Mouse (Mus musculus): ENCODE results near the gene Cdc42ep3. TPM values are rescaled to one million over a fixed set of nuclear protein-coding genes. Genes with fewer than 3 reads are reported as not detected.

The Cdc42ep3 gene
- polyA plus RNA-seq, 1 experiment from 2014 or later, result 81.3 TPM

- TF ChIP-seq EP300 (IDR thresholded peaks at IDR 0.05) (no peak), CTCF (IDR thresholded peaks at IDR 0.05) (no peak)
- Histone ChIP-seq H3K4me1 (ENCODE audit: insufficient read depth, low read depth, low read length) (no peaks in the 10 kb centered on the region), H3K4me3 (ENCODE audit: low read depth, low read length) (no peak overlapping the region), H3K4me2 (replicated peaks; ENCODE audit: low read depth, low read length) (no peak overlapping the region), H3K9me3 (ENCODE audit: low read length) (no peaks in the 10 kb centered on the region), H3K27ac (ENCODE audit: low read length) (no peak overlapping the region), H3K27me3 (replicated peaks; ENCODE audit: insufficient read depth, low read length) (no peaks in the 10 kb centered on the region), H3K9ac (replicated peaks; ENCODE audit: low read depth) (no peak overlapping the region), H3K36me3 (ENCODE audit: insufficient read depth, low read length) (no peaks in the 10 kb centered on the region)
- WGBS, result 78% methylated on average over 3 of the region's 3 CpGs
- DNase-seq (ENCODE audit: low spot score), result no peak
- ATAC-seq, result no peak
These were observed 26.6 kb upstream of the Cdc42ep3 start for GRCm38 (mm10) chr17:79381485-79381884.

GRCm38 (mm10) chr17:79379191-79379590 is 24.3 kb upstream of the Cdc42ep3 start:
- no peak overlapping the region for H3K4me2 ChIP-seq (replicated peaks; ENCODE audit: low read depth, low read length)
- no peaks in the 10 kb centered on the region for H3K27me3 ChIP-seq (replicated peaks; ENCODE audit: insufficient read depth, low read length)
- H3K4me3 ChIP-seq (ENCODE audit: low read depth, low read length), result no peak overlapping the region
- H3K9ac ChIP-seq (replicated peaks; ENCODE audit: low read depth), result no peak overlapping the region
- no peaks in the 10 kb centered on the region for H3K4me1 ChIP-seq (ENCODE audit: insufficient read depth, low read depth, low read length)
- DNase-seq (ENCODE audit: low spot score) (no peak), ATAC-seq (no peak)
- H3K36me3 ChIP-seq (ENCODE audit: insufficient read depth, low read length), result no peaks in the 10 kb centered on the region
- no peak overlapping the region for H3K27ac ChIP-seq (ENCODE audit: low read length)
- H3K9me3 ChIP-seq (ENCODE audit: low read length), result no peaks in the 10 kb centered on the region
- 59% methylated on average over 5 of the region's 5 CpGs for WGBS
- TF ChIP-seq CTCF (IDR thresholded peaks at IDR 0.05) (no peak), EP300 (IDR thresholded peaks at IDR 0.05) (no peak)

- WGBS, result 69% methylated on average over 6 of the region's 6 CpGs
- ATAC-seq, result no peak
These were observed 21.7 kb upstream of the Cdc42ep3 start for GRCm38 (mm10) chr17:79376434-79377210.

GRCm38 (mm10) chr17:79372973-79373372 is 18.1 kb upstream of the Cdc42ep3 start:
- DNase-seq (ENCODE audit: low spot score) (peak; percentile 16), ATAC-seq (peak; percentile 23; the same call in 1 of the 2 replicates)
- H3K4me3 ChIP-seq (ENCODE audit: low read depth, low read length), result no peak overlapping the region
- no peak overlapping the region for H3K4me2 ChIP-seq (replicated peaks; ENCODE audit: low read depth, low read length)
- no peak overlapping the region for H3K9ac ChIP-seq (replicated peaks; ENCODE audit: low read depth)
- TF ChIP-seq CTCF (IDR thresholded peaks at IDR 0.05), result no peak
- peak; percentile 42; the same call in 1 of the 2 replicates for TF ChIP-seq EP300 (IDR thresholded peaks at IDR 0.05)
- no peaks in the 10 kb centered on the region for H3K4me1 ChIP-seq (ENCODE audit: insufficient read depth, low read depth, low read length)
- H3K27me3 ChIP-seq (replicated peaks; ENCODE audit: insufficient read depth, low read length), result no peaks in the 10 kb centered on the region
- 40% methylated on average over 5 of the region's 5 CpGs for WGBS
- no peak overlapping the region for H3K27ac ChIP-seq (ENCODE audit: low read length)
- H3K36me3 ChIP-seq (ENCODE audit: insufficient read depth, low read length), result no peaks in the 10 kb centered on the region
- H3K9me3 ChIP-seq (ENCODE audit: low read length), result no peaks in the 10 kb centered on the region

More at GRCm38 (mm10) chr17:79376434-79377210, 21.7 kb upstream of the Cdc42ep3 start:
- Histone ChIP-seq H3K4me2 (replicated peaks; ENCODE audit: low read depth, low read length) (no peak overlapping the region), H3K9ac (replicated peaks; ENCODE audit: low read depth) (no peak overlapping the region), H3K4me3 (ENCODE audit: low read depth, low read length) (no peak overlapping the region), H3K36me3 (ENCODE audit: insufficient read depth, low read length) (no peaks in the 10 kb centered on the region), H3K27me3 (replicated peaks; ENCODE audit: insufficient read depth, low read length) (no peaks in the 10 kb centered on the region), H3K9me3 (ENCODE audit: low read length) (no peaks in the 10 kb centered on the region), H3K27ac (ENCODE audit: low read length) (no peak overlapping the region), H3K4me1 (ENCODE audit: insufficient read depth, low read depth, low read length) (no peaks in the 10 kb centered on the region)
- no peak for DNase-seq (ENCODE audit: low spot score)
- TF ChIP-seq EP300 (IDR thresholded peaks at IDR 0.05) (no peak), CTCF (IDR thresholded peaks at IDR 0.05) (no peak)

GRCm38 (mm10) chr17:79364749-79365450 is 10.0 kb upstream of the Cdc42ep3 start:
- DNase-seq (ENCODE audit: low spot score), result no peak
- no peaks in the 10 kb centered on the region for H3K27me3 ChIP-seq (replicated peaks; ENCODE audit: insufficient read depth, low read length)
- no peak overlapping the region for H3K9ac ChIP-seq (replicated peaks; ENCODE audit: low read depth)
- 45% methylated on average over 5 of the region's 5 CpGs for WGBS
- no peak overlapping the region for H3K4me3 ChIP-seq (ENCODE audit: low read depth, low read length)
- no peak for ATAC-seq
- H3K4me2 ChIP-seq (replicated peaks; ENCODE audit: low read depth, low read length), result no peak overlapping the region
- no peaks in the 10 kb centered on the region for H3K9me3 ChIP-seq (ENCODE audit: low read length)
- H3K36me3 ChIP-seq (ENCODE audit: insufficient read depth, low read length), result no peaks in the 10 kb centered on the region
- no peak overlapping the region for H3K27ac ChIP-seq (ENCODE audit: low read length)
- TF ChIP-seq CTCF (IDR thresholded peaks at IDR 0.05) (no peak), EP300 (IDR thresholded peaks at IDR 0.05) (no peak)
- H3K4me1 ChIP-seq (ENCODE audit: insufficient read depth, low read depth, low read length), result no peaks in the 10 kb centered on the region

- DNase-seq (ENCODE audit: low spot score) (no peak), ATAC-seq (peak; percentile 11)
- Histone ChIP-seq H3K4me1 (ENCODE audit: insufficient read depth, low read depth, low read length) (no peaks in the 10 kb centered on the region), H3K4me3 (ENCODE audit: low read depth, low read length) (peak overlapping the region; percentile 67), H3K9me3 (ENCODE audit: low read length) (no peaks in the 10 kb centered on the region), H3K27me3 (replicated peaks; ENCODE audit: insufficient read depth, low read length) (no peaks in the 10 kb centered on the region), H3K4me2 (replicated peaks; ENCODE audit: low read depth, low read length) (peak overlapping the region; percentile 100), H3K27ac (ENCODE audit: low read length) (peak overlapping the region; percentile 90), H3K36me3 (ENCODE audit: insufficient read depth, low read length) (no peaks in the 10 kb centered on the region), H3K9ac (replicated peaks; ENCODE audit: low read depth) (0 out of 2 replicates have a peak overlapping the region, but pooled peaks have one; percentile 65)
- no peak for TF ChIP-seq CTCF (IDR thresholded peaks at IDR 0.05)
- no peak for TF ChIP-seq EP300 (IDR thresholded peaks at IDR 0.05)
- 5% methylated on average over 24 of the region's 24 CpGs for WGBS
These were observed 1.2 kb upstream of the Cdc42ep3 start for GRCm38 (mm10) chr17:79356071-79356601.
